ENCODE assay signal across 18 mouse cellular contexts in the genomic region with DNA sequence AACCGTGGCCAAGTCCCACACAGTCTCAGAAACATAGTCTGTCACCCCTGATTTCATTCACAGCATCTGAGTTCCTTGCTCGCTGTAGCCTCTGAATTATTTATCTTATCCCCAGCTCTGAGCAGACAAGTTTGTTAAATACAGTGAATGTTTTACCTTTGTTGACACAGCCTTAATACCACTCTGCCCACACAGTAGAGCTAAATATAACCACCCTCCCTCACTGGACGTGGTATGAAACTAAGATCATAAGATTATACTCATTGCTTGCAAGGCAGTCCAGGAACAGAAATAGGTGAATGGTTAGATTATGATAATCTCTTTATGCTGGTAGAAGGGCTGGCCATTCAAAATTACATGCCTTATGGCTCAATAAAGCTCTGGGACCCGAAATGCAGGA.
"Had no signal": no experiment of that assay in that cellular context is flagged by ENCODE, and none has a peak within 500 bp of the region (broad histone marks: within the 10 kb centered on the region; RNA-seq: fewer than 3 reads in every experiment).

No protein-coding gene starts in this region.

- H3K27me3 ChIP-seq: liver, embryonic 13.5 days; liver, embryonic 15.5 days; lung, embryonic 15.5 days; megakaryocyte, embryonic 14.5 days; midbrain, embryonic 13.5 days; midbrain, embryonic 15.5 days; neural tube, embryonic 12.5 days had no signal

- H3K4me2 ChIP-seq: liver, embryonic 11.5 days; liver, embryonic 13.5 days; liver, embryonic 15.5 days; lung, embryonic 15.5 days; midbrain, embryonic 13.5 days; midbrain, embryonic 15.5 days; neural tube, embryonic 12.5 days had no signal

- H3K9ac ChIP-seq: liver, embryonic 13.5 days; liver, embryonic 15.5 days; liver, postnatal 0 days; lung, embryonic 15.5 days; midbrain, embryonic 13.5 days; midbrain, embryonic 15.5 days; neural tube, embryonic 12.5 days had no signal

- H3K36me3 ChIP-seq: liver, embryonic 13.5 days; liver, embryonic 15.5 days; lung, embryonic 15.5 days; midbrain, embryonic 13.5 days; midbrain, embryonic 15.5 days; neural tube, embryonic 12.5 days had no signal

- H3K27ac ChIP-seq: liver, embryonic 13.5 days; liver, embryonic 15.5 days; lung, embryonic 15.5 days; macrophage; midbrain, embryonic 13.5 days; midbrain, embryonic 15.5 days; neural tube, embryonic 12.5 days had no signal

- H3K4me1 ChIP-seq: liver, embryonic 13.5 days; liver, embryonic 15.5 days; lung, embryonic 15.5 days; megakaryocyte, embryonic 14.5 days; midbrain, embryonic 13.5 days; midbrain, embryonic 15.5 days; neural tube, embryonic 12.5 days had no signal

- ATAC-seq: liver, postnatal 0 days; lung, postnatal 0 days; midbrain, embryonic 13.5 days; midbrain, embryonic 15.5 days had no signal

- DNase-seq: liver, embryonic 13.5 days; liver, postnatal 0 days; lung, adult 2 months; lung, postnatal 14 days; lung, postnatal 36 days; right cerebral cortex, postnatal 14 days; thymus, adult 18-20 months; thymus, postnatal 14 days; thymus, postnatal 36 days had no signal

- H3K4me3 ChIP-seq: liver, embryonic 13.5 days; liver, embryonic 15.5 days; lung, embryonic 15.5 days; megakaryocyte, embryonic 14.5 days; midbrain, embryonic 13.5 days; midbrain, embryonic 15.5 days; neural tube, embryonic 12.5 days had no signal

- H3K9me3 ChIP-seq: liver, embryonic 13.5 days; liver, embryonic 15.5 days; lung, embryonic 15.5 days; midbrain, embryonic 13.5 days; midbrain, embryonic 15.5 days; neural tube, embryonic 12.5 days had no signal
